Mouse (Mus musculus) CD8-positive naive resting alpha-beta T cell, adult 2 months (primary cell): ENCODE measurements around the gene Slc47a1.
"Not testable (repeated sequence)": the region's sequence is repeated elsewhere in the genome, so short reads cannot be mapped to it uniquely, and the experiment has no call there.

Experiments
- DNase-seq, 2 experiments: peaks; one replicate each; pipeline ENCODE4 v3.0.0; 2022; ENCODE audit warnings: low read depth in 2 of 2, low spot score in 2 of 2

The Slc47a1 gene

GRCm38 (mm10) chr11:61377881-61378613 is at the start of gene Slc47a1:
Slc47a1 (minus strand) TSS chr11:61378345.
- DNase-seq = no peak

- DNase-seq = no peak
Measured at GRCm38 (mm10) chr11:61419253-61419652, 41.1 kb upstream of the Slc47a1 start.

DNA sequence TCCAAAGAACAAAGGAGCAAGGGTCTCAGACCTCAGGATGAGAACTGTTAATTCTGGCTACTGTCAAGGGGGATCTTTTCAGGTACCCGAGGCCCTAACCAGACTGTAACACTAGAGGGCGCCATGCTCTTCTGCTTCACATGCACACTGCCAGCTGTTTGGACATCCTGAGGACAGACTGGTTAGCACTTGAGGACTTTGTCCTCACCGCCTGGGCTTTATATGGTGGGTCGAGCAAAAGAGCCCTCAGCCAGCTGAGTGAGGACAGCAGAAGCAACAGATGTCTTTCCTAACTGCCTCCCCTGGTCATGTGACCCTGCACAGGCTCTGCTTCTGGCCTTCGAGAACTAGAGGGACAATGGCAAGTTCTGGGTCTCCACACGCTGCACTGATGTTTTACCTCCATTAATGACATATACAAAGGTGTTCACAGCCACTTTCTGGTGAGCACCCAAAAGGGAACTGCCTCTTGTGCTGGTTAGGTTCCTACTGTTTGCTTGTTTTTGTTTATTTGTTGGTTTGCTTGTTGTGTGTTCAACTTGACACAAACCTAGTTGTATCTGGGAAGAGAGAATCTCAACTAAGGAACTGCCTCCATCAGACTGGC is 39.9 kb upstream of the Slc47a1 start:
- peak; percentile 61 to 64 for DNase-seq

DNA sequence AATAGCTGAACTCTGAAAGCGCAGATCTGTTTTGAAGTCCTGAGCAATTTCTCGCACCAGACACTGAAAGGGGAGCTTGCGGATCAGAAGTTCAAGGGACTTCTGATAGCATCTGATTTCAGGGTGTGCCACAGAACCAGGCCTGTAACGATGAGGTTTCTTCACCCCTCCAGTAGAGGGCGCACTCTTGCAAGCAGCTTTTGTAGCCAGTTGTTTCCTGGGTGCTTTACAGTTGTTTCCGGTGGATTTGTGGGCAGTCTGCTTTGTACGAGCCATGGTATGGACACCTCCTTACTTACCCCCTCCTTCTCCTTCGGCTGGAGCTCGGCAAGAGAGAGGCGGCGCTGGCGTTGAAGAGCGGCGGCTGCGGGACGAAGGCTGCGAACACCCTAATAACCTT is 38.4 kb upstream of the Slc47a1 start:
- DNase-seq = peak in 1 of 2 experiments; percentile 47

DNA sequence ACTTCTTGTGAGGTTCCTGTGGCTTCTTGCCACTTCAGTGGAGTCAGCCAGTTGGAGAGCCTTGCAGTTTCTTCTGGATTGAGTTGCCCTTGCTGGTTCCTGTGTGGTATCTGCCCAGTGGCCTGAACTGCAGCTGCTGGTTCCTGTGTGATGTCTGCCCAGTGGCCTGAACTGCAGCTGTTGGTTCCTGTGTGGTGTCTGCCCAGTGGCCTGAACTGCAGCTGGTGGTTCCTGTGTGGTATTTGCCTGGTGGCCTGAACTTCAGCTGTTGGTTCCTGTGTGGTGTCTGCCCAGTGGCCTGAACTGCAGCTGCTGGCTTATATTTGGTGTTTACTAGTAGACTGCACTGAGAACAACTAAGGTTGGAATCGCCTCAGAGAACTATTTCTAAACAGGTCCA is 37.3 kb upstream of the Slc47a1 start:
- no peak for DNase-seq

DNA sequence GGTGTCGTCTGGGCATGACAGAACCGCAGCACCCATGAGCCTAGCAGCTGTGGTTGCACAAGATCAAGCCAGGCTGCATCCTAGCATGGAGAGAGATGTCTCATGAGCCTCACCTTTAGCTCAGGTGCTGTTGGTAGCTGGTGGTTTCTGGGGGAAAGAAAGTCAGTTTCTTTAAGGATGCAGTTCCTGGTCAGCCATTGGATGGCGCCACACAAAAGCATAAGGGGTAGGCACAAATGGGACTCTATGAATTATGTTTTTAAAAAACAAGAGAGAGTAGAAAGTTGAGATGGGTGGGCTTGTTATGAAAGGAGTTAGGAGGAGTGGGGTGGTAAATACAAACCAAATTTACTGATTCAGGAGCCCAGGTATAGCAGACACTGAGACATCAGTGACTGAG is 36.4 kb upstream of the Slc47a1 start:
- no peak for DNase-seq

DNA sequence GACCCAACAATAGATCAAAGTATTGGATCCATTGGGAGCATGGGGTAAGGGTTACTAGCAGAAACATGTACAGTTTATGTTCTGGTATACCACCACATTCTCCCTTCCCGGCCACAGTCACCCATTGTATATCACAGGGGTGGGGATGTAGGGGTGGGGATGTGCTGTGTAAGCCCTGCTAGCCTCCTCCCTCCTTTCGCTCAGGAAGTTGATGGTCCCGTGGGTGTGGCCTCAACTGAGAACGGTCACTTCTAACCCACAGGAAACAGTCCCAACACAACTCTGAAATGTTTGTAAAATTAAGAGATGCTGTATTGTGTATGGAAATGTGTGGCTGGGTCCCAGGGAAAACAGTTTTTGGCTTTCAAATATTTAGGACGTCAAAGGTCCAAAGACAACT is 35.3 kb upstream of the Slc47a1 start:
- DNase-seq = no peak

- no peak for DNase-seq
Measured at GRCm38 (mm10) chr11:61411809-61412208, 33.7 kb upstream of the Slc47a1 start.

DNA sequence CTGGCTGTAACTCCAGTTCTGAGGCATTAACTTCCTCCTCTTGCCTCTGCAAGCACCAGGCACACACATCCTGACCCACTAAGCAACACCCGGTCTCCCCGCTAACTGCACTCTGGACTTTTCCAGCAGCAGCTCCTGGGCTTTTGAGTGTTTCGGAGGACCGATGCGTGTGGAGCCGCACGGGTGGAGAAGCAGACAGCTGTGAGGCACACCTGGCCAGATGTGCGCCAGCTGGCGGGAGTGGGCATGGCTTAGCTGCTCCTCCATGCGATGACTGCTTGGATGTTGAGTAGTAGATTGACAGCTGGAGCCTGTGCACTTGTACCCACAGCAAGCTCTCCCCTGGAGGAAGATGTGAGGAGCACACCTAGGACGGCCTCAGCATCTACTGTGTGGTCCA is 33.1 kb upstream of the Slc47a1 start:
- DNase-seq = no peak

- DNase-seq = peak; percentile 79 to 80
Measured at GRCm38 (mm10) chr11:61410129-61410528, 32.0 kb upstream of the Slc47a1 start.

DNA sequence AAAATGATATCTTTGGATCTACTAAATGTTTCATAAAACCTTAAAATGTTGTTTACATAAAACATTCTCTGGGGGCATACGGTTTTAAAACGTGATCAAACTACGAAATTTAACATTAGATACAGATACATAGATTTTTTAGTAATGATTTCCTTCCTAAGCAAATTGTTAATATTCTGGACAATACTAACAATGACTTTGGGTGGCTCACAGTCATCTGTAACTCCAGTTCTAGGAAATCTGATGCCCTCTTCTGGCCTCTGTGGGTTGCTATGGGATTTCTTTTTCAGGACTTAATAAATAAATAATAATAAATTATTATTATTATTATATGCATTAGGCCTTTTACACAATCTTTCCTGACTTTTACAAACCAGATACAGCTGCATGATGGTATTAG is 30.9 kb upstream of the Slc47a1 start:
- DNase-seq = no peak

- DNase-seq = peak in 1 of 2 experiments; percentile 58
Measured at GRCm38 (mm10) chr11:61408184-61409027, 30.3 kb upstream of the Slc47a1 start.

DNA sequence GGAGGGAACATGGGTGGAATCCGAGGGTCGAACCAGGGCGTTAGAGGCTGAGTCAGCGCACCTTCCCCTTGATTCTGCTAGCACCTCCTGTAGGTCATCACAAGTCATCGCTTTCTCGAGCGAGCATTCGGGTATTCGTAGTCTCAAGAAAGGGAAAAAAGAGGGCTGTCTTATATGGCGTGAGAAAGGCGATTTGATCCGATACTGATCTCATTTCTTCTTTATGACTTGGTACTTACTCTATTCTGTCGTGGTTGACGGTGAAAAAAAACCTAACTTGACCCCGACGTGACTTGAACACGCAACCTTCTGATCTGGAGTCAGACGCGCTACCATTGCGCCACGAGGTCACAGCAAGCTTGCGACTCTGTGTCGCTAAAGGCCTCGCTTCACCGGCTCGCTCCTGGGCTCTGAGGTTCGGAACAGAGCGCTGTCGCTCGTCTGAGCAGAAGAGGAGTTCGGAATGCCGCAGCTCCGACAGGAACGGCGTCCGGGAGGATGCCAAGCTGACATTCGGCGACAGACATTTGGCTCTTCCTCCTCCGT is 29.6 kb upstream of the Slc47a1 start:
- peak; percentile 93 to 97 for DNase-seq

GRCm38 (mm10) chr11:61401794-61402193 is 23.6 kb upstream of the Slc47a1 start:
- no peak for DNase-seq

DNA sequence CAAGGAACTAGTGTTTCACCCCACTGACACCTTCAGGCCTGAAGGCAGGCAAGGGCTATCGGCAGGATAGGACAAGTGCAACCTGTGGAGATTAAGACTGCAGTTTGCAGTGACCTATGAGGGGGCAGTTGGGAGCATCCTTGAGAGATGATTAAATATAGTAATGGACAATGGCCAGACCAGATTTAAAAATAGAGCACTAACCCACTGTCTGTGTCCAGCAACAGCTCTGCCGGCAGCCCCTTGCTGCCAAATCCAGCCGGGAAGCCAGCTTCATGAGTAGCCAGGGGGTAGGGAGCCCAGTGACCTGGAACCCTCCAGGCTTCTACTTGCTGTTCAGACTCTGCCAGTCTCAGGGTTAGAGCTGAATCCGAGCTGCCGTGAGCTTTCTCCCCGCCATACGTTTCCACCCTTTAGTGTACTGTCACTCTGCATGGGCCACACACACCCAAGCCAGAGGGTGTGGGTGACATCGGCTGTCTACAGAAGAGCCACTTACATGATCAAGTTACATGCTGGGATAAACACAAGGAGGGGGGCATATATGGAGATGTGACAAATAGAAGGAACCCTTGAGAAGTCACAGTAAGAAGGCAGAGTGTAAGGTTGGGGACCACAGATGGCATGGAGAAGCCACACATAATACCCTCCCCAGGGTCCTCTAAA is 22.7 kb upstream of the Slc47a1 start:
- no peak for DNase-seq

DNA sequence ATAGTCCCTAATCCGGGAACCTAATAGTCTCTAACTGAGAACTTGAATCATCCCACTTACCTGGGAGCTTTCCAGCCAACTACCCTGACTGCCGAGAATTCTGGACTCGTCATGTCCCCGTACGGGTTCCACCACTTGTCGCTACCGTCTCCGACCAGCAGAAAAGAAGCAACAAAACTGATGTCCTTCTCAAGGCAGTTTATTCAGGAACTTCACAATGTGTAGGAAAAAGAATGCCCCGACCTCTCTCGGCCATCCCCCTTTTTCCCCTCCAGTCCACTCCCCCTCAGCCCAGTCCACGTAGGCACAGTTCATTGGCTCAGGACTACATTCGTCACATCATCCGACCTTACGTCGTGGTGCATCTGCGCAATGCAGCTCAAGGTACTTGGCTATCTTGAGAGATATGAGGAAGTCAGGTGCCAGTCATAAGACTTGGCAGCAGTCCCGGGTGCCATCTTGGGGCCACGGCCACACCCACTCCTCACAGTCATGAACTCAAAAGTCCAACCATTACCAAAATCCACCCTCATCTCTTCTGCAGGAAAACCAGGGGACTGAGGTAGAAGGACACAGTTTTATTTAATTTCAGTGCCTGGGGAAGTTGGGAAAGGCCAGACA is 19.4 kb upstream of the Slc47a1 start:
- DNase-seq = not testable (repeated sequence)

DNA sequence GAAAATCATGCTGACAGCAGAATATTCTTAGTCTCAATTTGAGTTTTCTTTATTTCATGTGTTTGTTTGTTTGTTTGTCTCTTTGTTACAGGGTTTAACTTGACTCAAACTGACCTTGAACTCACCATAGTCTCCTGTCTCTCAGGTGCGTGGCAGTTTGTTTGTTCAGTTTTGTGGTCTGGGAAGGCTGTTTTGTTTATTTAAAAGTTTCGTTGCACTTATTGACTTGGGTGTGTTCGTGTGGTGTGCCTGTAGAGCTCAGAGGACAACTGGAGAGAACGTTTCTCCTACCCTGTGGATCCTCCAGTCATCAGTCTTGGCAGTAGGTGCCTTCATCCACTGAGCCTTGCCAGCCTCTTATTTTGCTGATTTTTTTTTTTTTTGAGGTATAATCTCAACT is 10.8 kb upstream of the Slc47a1 start:
- no peak for DNase-seq

DNA sequence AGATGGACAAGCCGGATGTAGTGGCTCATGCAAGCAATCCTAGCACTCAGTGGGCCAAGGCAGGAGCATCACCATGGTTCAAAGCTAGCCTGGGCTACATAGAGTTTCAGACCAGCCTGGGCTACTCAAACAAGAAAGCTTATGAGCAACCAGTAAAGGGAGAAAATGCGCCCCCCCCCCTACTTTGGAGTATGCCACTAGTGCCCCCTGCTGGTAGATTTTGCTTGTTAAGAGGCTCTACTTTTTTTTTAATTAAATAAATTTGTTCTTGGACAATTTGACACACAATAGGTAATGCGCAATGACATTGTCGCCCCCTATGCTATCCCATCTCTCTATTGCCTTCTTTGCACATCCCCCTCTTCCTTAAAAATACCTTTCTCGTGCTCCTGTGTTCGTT is 9.9 kb upstream of the Slc47a1 start:
- peak in 1 of 2 experiments; percentile 17 for DNase-seq

DNA sequence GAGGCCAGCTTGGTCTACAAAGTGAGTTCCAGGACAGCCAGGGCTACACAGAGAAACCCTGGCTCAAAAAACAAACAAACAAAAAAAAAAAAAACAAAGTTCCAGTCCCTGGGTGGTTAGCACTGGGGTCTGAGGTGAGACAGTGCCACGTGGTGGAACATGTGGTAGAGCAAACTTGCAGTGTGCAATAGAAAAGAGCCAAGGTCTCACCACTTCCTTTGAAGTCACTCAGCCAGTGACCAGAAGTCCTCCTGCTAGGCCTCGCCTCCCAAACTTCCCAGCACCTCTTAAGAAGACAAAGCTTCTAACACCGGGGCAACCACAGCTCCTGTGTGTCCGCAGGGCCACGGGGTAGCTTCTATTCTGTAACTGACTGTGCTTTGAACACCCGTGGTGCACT is 9.1 kb upstream of the Slc47a1 start:
- DNase-seq = no peak

DNA sequence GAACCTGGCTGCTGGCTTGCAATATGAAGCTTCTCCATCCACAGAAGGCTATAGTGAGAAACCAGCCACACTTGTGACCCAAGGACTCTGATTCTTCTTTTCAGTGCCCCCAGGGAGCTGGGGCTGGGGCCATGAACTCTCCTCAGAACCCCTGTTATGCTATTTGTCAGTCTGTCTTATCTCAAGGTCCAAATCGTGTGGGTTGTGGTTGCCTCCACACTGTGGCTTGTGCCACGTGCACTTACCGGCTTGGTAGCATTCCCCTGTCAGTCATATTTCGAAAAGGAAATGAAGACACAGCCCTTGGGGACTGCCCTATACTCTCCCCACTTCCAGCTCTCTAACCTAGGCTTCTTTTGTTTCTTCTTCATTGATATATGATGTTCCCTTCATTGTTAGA is 7.6 kb upstream of the Slc47a1 start:
- DNase-seq = no peak

DNA sequence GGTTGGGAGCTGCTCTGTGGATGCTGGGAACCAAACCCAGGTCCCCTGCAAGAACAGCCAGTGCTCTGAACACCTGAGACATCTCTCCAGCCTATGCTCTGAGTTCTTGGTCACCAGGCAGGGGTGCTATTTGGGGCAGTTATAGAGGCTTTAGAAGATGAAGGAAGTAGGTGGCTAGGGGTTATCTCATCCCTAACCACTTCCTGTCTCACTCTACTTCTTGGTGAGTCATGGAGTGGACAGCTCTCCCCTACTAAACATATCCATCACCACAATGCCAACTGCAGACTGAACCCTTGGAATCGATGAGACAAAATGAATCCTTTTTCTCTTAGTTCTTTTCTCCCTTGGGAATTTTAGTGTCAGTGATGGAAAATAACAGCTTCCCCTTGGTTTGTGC is 3.1 kb upstream of the Slc47a1 start:
- DNase-seq = no peak
